Mouse (Mus musculus) liver, embryonic 12.5 days (tissue): ENCODE measurements around the gene Tbx1. TPM values are rescaled to one million over a fixed set of nuclear protein-coding genes. Genes with fewer than 3 reads are reported as not detected.

Experiments
- polyA plus RNA-seq: library from polyadenylated mRNA; unstranded; fragments of >200 nt; fragmentation: Nextera tagmentation; extraction: Ambion mirVana; gene quantifications from 2 replicates; pipeline ENCODE4 v1.2.1, GENCODE M21; 2016

Tbx1 gene
- polyA plus RNA-seq, 1 experiment from 2014 or later: not detected

Other genes starting within 250 kb of the Tbx1 start
- gene Tango2, start 242.6 kb downstream of the Tbx1 start, polyA plus RNA-seq: 76.3 and 79.3 TPM in 2 replicates
- gene Arvcf, start 242.5 kb downstream of the Tbx1 start, polyA plus RNA-seq: 12.6 and 12.9 TPM in 2 replicates
- 106 and 107 TPM in 2 replicates for gene Txnrd2, start 164.3 kb downstream of the Tbx1 start, polyA plus RNA-seq
- 113 and 120 TPM in 2 replicates for gene Comt, start 163.8 kb downstream of the Tbx1 start, polyA plus RNA-seq
- gene Gnb1l, start 92.0 kb downstream of the Tbx1 start, polyA plus RNA-seq: 14.0 and 15.0 TPM in 2 replicates
- 1.3 and 1.7 TPM in 2 replicates for gene Rtl10, start 91.8 kb downstream of the Tbx1 start, polyA plus RNA-seq
- gene Gp1bb, start 31.7 kb upstream of the Tbx1 start, polyA plus RNA-seq: 40.8 and 44.2 TPM in 2 replicates
- 0.31 and 0.61 TPM in 2 replicates for gene Gm49601, start 35.8 kb upstream of the Tbx1 start, polyA plus RNA-seq
- gene Sept5, start 39.3 kb upstream of the Tbx1 start, polyA plus RNA-seq: 2.6 and 2.8 TPM in 2 replicates
- 10.7 and 11.8 TPM in 2 replicates for gene Cldn5, start 186.2 kb upstream of the Tbx1 start, polyA plus RNA-seq
- gene Ufd1, start 221.1 kb upstream of the Tbx1 start, polyA plus RNA-seq: 53.8 and 57.5 TPM in 2 replicates
- gene Cdc45, start 221.3 kb upstream of the Tbx1 start, polyA plus RNA-seq: 54.2 and 55.9 TPM in 2 replicates
- gene 2510002D24Rik, start 245.9 kb upstream of the Tbx1 start, polyA plus RNA-seq: 32.3 and 32.8 TPM in 2 replicates
- gene Gm28539, start 245.9 kb upstream of the Tbx1 start, polyA plus RNA-seq: not detected in 2 replicates